Mouse (Mus musculus) common myeloid progenitor, adult 5-6 weeks (primary cell): Measurements from ENCODE around the gene Hist1h4d. TPM values are rescaled to one million over a fixed set of nuclear protein-coding genes. Genes with fewer than 3 reads are reported as not detected.
A peak's percentile ranks its signal among the peaks of the same experiment; 100 is the strongest.
"Not testable (repeated sequence)": the region's sequence is repeated elsewhere in the genome, so short reads cannot be mapped to it uniquely, and the experiment has no call there.

ENCODE experiments used
- ATAC-seq: replicated peaks from 2 replicates; pipeline ENCODE4 v1.8.0; 2016; ENCODE audit warnings: low read depth, mild to moderate bottlenecking, moderate TSS enrichment, inconsistent platforms; ENCODE audit not compliant: poor library complexity, severe bottlenecking
- total RNA-seq: library from RNA; stranded (forward); fragments of 200-1000, 187-1606 nt; gene quantifications from 2 replicates; pipeline ENCODE4 v1.2.3, GENCODE M21; 2017

Gene Hist1h4d
- total RNA-seq, 1 experiment from 2014 or later, result 1,514 TPM

GRCm38 (mm10) chr13:23572218-23573033 lies 9.0 kb upstream of the Hist1h4d start:
- no peak for ATAC-seq

DNA sequence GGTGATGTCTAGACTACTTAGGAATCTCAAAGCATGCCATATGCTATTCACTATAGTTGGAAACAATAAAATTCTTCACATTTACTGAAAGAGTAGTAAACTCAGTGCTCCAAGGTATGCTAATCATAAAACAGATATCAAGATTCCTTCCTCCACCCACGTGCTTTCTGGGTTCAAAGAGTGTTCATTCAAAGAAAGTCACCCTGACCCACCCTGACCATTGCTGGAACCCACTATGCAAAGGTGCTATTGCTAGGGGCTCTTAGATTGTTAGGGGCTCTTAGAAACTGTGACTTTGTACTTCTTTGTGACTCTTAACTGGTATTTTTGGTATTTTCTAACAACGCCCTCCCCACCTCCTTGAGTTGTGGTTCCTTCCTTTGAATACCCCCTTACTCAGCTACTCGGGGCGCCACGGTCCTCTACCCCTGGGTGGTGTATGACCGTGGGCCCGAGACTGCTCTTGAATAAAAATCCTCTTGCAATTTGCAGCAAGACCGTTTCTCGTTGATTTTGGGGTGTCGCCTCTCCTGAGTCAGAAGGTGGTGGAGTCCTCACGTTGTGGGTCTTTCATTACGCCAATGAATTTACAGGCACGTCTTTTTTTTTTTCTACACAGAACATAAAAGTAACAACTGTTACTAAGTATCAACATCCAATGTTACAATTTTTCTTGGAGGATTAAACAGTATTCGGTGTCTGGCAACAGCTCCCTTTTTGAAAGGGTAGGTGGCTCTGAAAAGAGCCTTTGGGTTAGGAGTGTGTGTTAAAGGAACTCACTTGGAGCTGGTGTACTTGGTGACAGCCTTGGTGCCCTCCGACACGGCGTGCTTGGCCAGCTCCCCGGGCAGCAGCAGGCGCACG lies 8.1 kb upstream of the Hist1h4d start:
- not testable (repeated sequence) for ATAC-seq

DNA sequence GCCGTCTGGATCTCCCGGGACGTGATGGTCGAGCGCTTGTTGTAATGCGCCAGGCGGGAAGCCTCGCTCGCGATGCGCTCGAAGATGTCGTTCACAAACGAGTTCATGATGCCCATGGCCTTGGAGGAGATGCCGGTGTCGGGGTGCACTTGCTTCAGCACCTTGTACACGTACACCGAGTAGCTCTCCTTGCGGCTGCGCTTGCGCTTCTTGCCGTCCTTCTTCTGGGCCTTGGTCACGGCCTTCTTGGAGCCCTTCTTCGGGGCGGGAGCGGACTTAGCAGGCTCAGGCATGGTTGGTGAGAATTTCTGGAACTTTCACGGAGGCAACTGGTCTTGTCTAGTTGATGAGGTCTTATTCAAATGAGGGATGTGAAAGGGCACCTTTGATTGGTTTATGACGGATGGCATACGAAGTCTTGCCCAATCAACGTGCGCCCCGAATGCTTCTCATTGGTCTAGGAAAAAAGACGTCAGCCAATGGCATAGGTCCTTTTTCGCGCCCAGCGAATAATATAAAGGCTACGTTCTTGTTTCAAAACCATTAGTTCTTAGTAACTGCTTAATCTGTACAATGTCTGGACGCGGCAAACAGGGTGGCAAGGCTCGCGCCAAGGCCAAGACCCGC lies 7.4 kb upstream of the Hist1h4d start, which contains the start of the genes Hist1h2bf and Hist1h2ad:
Hist1h2bf (minus strand) TSS at position 299 of the 627 bp plus-strand sequence.
Hist1h2ad (plus strand) TSS at position 484 of the 627 bp plus-strand sequence.
- peak; percentile 70 for ATAC-seq

- not testable (repeated sequence) for ATAC-seq
These were observed 6.7 kb upstream of the Hist1h4d start for GRCm38 (mm10) chr13:23574546-23575170.

GRCm38 (mm10) chr13:23575271-23575851 lies 6.0 kb upstream of the Hist1h4d start, which contains the start of gene Hist1h3d:
Gene Hist1h3d (plus strand): TSS chr13:23575763.
- peak; percentile 42 for ATAC-seq

DNA sequence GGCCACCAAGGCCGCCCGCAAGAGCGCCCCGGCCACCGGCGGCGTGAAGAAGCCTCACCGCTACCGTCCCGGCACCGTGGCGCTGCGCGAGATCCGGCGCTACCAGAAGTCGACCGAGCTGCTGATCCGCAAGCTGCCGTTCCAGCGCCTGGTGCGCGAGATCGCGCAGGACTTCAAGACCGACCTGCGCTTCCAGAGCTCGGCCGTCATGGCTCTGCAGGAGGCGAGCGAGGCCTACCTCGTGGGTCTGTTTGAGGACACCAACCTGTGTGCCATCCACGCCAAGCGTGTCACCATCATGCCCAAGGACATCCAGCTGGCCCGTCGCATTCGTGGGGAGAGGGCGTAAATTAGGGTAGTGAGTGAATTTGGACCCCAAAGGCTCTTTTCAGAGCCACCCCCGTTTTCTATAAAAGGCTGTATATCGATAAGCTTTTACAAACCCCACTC lies 5.5 kb upstream of the Hist1h4d start:
- ATAC-seq, result not testable (repeated sequence)

DNA sequence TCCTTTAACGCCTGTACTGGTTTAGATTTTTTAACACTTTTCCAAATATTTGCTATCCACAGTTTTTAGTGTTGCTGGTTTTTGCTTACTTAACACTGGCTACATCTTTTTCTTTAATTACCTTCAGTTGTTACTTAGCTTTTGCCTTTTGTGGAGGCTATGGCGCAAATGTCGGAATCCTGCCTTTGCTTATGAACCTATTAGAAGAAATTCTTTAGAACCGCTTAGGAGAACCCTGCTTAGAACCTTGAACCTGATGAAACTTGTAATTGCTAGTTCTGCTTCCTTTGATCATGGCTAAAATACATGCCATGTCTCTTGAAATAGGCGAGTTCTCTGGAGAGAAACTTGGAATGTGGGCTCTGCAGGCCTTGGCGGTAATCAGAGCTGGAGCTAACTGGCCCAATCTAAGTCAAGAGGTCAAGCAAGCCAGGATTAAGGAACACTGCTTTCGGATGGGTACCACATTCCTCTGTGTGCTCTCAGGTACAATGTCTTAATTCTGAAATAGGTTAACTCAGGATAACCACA lies 5.0 kb upstream of the Hist1h4d start:
- no peak for ATAC-seq

- ATAC-seq, result no peak
These were observed 4.3 kb upstream of the Hist1h4d start for GRCm38 (mm10) chr13:23576906-23577639.

DNA sequence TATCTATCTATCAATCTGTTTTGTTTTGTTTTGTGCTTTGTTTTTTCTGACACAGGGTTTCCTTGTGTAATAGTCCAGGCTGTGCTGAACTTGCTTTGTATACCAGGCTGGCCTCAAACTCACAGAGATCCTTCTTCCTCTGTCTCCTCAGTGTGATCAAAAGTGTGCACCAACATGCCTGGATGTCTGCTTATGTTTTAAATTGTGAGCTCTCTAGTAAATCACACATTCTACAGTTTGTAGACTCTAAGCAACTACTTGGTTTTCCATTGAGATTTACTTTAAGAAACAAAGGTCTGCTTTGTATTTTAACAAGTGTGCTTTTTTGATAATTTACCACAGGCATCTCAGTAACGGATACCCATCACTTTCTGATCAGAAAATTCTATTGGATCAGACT lies 3.6 kb upstream of the Hist1h4d start:
- ATAC-seq, result no peak

DNA sequence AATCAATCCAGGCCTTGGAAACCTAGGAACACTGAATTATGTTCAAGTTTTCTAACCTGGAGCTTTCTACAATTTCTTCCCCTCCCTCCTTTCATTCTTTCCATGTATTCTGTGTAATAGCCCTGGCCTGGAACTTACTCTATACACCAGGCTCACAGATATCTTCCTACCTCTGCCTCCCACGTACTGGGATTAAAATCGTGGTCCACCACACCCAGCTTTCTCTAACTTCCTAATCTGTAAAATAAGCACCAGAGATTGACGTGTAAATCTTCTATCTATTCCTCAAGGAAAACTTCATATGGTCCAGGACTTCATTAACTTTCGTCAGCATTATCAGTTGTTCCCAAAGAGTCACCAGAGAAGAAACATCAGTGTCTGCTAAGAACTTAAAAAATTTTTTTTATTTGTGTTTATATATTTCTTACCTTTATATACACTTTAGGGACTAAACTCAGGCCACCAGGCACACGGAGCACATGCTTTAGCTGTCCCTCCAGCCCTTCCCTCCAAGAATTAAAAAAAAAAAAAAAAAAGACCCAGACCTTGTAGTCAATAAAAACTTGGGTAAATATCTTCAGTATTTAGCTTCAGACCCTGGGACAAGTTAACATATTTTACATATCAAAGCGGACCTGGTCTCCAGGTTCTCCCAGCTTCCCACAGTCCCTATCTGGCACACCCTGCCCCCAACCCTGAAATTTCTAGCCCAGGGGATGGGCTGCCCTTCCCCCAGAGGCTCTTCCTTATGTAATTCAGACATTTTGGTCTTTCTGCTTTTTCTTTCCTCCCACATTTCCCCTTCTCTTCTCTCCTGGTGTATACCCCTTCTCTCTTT lies 1.0 kb downstream of the Hist1h4d start:
- peak; percentile 4; the same call in 1 of the 2 replicates for ATAC-seq

- no peak for ATAC-seq
These were observed 2.1 kb downstream of the Hist1h4d start for GRCm38 (mm10) chr13:23583387-23584068.

DNA sequence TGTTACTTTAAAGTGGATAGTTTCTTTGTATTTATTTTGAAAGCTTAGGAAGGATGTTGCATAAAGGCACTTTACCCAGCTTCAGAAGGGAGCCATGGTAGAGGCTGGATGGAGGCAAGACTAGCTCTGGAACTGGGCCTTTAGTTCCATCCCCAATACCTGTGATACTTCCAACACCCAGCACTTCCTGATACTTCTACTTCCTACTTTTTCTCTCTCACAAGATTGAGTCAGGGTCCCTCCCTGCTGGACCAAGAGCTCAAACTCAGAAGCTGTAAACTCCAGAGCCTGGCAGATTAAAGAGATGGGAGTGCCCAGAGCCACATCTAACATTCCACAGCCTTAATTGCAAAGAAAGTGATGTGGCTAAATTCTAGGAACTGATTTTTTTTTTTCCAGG lies 2.9 kb downstream of the Hist1h4d start:
- no peak for ATAC-seq

GRCm38 (mm10) chr13:23585029-23585441 lies 3.6 kb downstream of the Hist1h4d start:
- peak; percentile 9; the same call in 1 of the 2 replicates for ATAC-seq

GRCm38 (mm10) chr13:23585442-23586098 lies 4.2 kb downstream of the Hist1h4d start:
- ATAC-seq, result peak; percentile 67

DNA sequence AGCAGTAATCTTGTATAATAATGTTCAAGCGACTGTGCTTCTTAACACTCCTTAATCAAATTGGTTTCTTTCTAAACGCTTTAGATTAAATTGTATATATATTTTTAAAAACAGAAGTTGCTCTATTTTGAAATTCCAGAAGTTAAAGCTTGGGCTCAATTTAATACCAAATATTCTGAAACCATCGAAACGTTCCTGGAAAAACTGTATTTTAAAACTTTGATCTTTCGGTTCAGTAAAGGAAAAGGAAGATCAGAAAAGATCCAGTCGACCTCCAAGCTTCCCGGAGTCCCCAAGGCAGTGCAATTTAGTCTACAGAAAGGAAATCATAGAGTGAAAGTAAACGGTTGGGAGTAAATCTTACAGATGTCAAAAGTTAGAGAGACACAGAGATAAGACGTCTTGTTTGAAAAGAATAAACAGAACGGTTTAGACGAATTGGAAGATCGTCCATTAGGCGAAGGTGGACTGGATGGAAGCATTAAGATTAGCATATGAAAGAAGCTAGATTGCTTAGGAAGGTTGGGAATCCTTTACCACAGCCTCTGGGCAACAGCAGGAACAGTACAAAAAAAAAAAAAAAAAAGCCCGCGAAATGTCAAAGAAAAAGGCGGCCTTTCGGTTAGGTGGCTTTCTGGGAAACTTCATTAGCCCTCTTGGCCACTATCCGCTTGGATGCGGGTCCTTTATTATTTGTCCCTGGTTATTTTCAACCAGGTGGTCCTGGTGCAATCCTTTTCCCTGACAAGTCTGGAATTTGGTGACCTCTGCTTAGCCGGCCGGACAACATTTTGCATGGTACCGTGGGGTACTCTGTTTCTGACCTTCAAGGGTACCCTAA lies 4.9 kb downstream of the Hist1h4d start:
- no peak for ATAC-seq

DNA sequence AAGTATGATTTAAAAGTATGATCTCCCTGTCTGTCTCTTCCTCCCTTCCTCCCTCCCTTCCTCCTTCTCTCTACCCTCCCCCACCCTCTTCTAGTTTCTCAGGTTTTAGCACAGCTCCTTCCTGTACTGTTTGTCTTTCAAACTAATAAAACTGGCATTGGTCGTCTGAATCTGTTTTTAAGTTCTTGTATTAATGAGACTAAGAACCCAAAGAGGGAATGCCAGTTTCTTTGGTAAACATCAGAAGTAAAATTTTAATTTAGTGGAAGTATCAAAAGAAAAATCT lies 5.5 kb downstream of the Hist1h4d start:
- no peak for ATAC-seq
